Mouse (Mus musculus): ENCODE measurements around the gene Cnot3.
"Not testable (repeated sequence)": the region's sequence is repeated elsewhere in the genome, so short reads cannot be mapped to it uniquely, and the experiment has no call there.

The Cnot3 gene

GRCm38 (mm10) chr7:3646641-3647040 is 1.6 kb downstream of the Cnot3 start:
- DNase-seq (ENCODE audit: low spot score in 2 of 2), result no peak

DNA sequence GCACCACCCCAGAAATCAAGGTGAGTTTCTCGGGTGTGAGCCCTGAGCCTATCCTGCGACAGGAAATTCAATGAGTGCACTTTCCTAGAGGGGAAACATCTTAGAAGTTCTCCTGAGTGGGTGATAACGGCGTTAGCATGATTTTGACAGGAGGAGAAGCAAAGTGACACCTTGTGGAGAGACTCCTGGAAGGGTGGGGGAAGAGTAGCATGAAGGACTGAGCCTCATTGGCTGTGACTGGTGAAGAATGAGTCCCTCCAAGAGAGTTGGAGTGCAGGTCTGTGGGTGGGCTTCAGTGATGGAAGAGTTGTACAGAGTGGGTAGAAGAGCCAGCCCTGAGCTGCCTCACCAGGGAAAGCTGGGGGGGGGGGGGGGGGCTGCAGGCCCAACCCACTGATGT is 11.9 kb downstream of the Cnot3 start:
- no peak for DNase-seq (ENCODE audit: low spot score in 2 of 2)

GRCm38 (mm10) chr7:3658578-3658977 is 13.5 kb downstream of the Cnot3 start:
- DNase-seq (ENCODE audit: low spot score in 2 of 2), result no peak

DNA sequence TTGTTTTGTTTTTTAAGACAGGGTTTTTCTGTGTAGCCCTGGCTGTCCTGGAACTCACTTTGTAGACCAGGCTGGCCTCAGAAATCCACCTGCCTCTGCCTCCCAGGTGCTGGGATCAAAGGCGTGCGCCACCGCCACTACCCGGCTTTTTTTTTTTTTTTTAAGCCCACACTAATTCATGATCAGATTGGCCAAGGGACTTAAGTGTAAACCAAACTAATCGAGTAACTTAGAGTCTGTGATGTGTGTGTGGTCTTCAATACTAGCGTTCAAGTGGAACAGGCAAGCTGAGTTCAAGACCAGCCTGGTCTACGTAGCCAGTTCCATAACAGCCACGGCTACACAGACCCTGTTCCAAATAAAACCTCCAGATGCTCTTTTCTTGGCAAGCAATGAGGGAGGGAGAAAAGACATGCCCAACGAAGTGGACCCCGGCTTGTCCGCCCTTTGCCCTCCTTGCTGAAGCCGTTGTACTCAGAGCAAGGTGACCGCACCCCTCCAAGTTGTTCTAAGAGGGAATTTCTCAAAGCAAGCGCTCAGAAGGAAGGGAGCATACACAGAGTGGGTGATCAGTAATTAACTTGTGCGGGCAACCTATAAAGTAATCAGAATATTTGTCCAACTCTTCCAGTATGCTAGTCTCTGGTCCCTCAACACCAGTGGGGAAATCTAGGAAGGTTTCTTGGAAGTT is 19.6 kb downstream of the Cnot3 start:
- no peak for DNase-seq (ENCODE audit: low spot score in 2 of 2)

DNA sequence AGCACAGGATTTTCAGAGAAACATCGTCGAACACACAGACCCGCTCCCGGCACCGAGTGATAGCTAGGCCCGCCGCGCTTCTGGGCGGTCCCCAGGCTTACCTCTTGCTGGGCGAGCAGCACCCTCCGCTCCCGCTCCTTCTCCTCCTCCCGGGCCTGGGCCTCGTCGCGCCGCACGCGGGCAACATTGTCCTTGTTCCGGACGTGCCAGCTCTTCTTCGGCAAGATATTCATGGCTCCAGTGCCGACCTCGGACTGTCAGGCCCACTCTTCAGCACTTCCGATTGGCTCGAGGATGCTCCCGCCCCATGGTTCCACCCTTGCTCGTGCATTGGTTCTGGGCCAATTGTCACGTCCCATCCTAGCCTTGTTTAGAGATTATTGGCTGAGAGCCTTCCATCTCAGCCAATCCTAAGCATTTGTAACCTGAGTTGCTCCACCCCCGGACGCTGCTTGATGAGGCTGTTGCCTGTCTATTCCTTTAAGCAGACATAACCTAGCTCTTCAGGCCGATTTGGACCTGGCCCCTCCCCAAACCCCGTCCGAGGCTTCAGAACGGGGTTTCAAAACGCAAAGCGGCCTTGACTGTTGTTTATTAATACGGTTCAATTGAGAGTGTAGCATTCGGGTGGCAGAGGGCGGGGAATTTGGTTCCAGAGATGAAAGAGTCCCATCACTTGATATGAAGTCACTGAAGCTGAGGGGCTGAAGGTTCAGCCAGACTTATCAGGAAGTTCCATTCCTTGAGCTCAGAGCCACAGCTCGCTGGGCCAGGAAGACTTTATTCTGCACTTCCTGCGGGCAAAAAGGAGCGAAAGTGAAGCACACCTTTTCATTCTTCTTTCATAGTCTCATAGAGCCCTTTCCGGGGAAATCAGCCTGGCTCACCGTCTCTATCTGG is 20.4 kb downstream of the Cnot3 start, which contains the start of gene Leng1:
Leng1 (minus strand) TSS at position 626 of the 900 bp plus-strand sequence.
- DNase-seq (ENCODE audit: low spot score in 2 of 2), result peak; percentile 93

- no peak for DNase-seq (ENCODE audit: low spot score in 2 of 2)
Observed at GRCm38 (mm10) chr7:3666921-3667391, 21.9 kb downstream of the Cnot3 start.

DNA sequence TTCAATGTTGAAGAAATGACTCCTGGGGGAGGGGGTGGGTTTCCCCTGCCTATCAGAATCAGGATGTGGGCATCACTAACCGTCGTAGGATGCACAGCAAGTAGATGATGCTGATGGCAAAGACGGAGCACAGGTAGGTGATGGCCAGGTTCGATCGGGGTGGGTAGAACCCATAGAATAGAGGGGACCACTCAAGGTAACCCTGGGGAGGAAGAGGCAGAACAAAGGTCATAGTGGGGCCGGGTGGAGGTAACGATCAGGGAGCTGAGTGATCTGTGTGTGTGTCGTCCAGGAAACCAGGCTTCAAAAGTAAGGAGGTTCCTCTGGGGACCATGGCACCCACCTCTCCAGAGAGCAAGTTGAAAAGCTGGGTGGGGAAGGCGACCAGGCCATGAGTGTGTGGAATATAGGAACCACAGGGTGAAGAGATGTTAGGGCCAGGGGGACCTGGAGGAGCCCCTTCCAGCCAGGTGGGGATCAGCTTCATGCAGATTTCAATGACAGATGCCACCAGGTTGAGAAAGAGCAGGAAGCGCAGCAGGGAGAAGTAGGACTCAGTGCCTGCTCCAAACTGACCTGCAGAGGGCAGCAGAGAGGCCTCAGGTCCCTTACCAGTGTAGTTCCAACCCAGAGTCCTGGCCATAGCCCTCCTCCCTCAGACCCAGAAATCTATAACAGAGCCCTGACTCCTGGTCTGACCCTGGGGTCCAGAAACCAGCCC is 29.6 kb downstream of the Cnot3 start:
- peak; percentile 79 to 94 for DNase-seq (ENCODE audit: low spot score in 2 of 2)

- DNase-seq (ENCODE audit: low spot score in 2 of 2), result no peak
Observed at GRCm38 (mm10) chr7:3675228-3675548, 30.1 kb downstream of the Cnot3 start.

DNA sequence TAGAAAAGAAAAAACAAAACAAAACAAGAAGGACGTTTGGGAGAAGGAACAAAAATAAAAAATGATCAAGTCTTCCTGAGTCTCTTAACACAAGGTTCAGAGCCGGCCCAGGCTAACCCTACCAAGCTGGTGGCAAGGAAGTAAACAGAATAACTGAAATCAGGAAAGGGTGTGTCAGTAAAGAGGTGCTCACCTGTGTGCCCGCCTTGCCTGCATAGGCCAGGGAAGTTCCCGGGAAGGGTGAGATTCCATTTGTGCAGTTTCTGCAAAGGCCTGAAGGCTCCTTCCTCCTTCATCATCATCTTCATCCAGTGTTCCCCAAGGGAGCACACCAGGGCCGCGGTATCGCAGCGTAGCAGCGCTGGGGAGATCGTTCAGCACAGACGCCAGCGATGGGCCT is 31.3 kb downstream of the Cnot3 start:
- DNase-seq (ENCODE audit: low spot score in 2 of 2), result no peak

GRCm38 (mm10) chr7:3677342-3677741 is 32.3 kb downstream of the Cnot3 start, which contains the start of gene Tmc4:
Gene Tmc4 (minus strand): TSS chr7:3677553.
- DNase-seq (ENCODE audit: low spot score in 2 of 2), result no peak

DNA sequence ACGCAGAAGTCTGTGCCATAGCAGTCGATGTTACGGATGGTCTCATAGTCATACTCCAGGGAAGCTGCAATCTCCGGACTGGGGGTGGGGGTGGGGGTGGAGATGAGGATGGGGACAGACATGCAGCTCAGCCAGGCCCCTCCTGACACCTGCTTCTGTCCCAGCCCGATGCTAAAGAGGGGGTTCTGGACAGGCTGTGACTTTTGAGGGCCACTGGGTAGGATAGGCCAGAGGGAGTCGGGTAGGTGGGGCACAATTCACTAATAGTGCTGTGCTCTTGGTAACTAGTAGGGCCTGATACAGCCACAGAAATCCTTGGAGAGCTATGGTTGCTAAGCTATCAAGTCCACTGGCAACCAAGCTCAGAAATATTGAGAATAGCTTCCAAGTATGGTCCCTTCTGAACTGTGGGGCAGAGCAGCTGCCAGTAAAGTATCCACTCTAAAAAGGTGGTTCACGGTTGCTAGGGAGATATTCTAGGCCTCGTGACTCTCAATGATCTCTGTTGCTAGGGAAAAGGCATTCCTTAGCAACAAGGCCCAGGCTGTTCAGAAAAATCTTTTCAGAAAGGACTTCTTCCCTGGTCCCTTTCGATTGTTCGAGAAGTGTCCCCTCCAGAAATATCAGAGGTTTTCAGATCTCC is 39.0 kb downstream of the Cnot3 start:
- no peak for DNase-seq (ENCODE audit: low spot score in 2 of 2)

- DNase-seq (ENCODE audit: low spot score in 2 of 2), result no peak
Observed at GRCm38 (mm10) chr7:3684698-3685097, 39.6 kb downstream of the Cnot3 start.

- DNase-seq (ENCODE audit: low spot score in 2 of 2), result no peak
Observed at GRCm38 (mm10) chr7:3685400-3686187, 40.5 kb downstream of the Cnot3 start.

- no peak for DNase-seq (ENCODE audit: low spot score in 2 of 2)
Observed at GRCm38 (mm10) chr7:3691919-3692318, 46.9 kb downstream of the Cnot3 start.

DNA sequence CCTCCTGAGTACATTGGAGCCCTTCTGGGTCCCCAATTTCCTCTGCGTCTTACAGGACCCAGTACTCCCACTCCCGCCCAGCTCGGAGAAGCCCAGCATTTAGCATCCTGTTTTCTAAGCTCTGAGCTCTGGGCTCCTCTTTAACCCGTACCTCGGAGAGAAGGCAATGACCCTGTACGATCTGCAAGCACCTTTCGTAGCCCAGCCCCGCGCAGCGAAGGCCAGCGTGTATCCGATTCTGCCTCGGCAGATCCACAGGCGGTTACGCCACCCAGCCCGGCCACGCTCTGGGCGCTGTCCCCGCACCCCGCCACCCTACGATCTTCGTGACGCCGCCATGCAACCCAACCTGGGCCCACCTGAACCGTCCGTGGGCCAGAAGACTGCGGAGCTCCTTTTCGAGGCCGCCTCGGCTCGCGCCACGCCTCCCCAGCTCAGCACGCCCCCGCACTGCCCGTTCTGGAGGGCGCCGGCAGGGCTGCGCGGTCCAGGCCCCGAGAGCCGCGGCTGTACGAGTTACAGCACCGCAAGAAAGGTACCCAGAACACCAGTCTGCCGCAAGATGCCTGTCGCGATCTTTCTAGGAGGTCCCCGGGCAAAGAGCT is 47.4 kb downstream of the Cnot3 start, which contains the start of gene Tsen34:
Tsen34 (plus strand) TSS at position 482 of the 605 bp plus-strand sequence.
- no peak for DNase-seq (ENCODE audit: low spot score in 2 of 2)

GRCm38 (mm10) chr7:3692987-3693808 is 48.1 kb downstream of the Cnot3 start, which contains the start of gene Mboat7:
Gene Mboat7 (minus strand): TSS chr7:3693523.
- DNase-seq (ENCODE audit: low spot score in 2 of 2), result peak; percentile 96

DNA sequence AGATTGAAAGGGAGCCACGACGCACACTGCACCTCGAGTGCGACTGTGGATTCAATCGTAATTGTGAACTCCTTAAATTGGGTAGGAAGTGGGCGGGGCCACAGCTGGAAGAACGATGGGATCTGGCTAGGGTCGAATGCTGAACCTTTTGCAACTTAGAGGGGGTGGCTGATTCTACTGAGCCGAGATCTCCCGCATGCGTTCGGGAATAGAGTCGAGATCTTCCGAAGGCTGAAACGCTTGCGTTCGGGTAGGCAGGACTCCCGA is 48.7 kb downstream of the Cnot3 start:
- DNase-seq (ENCODE audit: low spot score in 2 of 2), result no peak

- DNase-seq (ENCODE audit: low spot score in 2 of 2), result peak; percentile 62 to 76
Observed at GRCm38 (mm10) chr7:3694076-3694948, 49.2 kb downstream of the Cnot3 start.

- not testable (repeated sequence) for DNase-seq (ENCODE audit: low spot score in 2 of 2)
Observed at GRCm38 (mm10) chr7:3694949-3695305, 49.9 kb downstream of the Cnot3 start.

All from spleen, postnatal 4 days (tissue).